Comparison of ENCODE assay signal across 8 mouse cellular contexts in the genomic region with DNA sequence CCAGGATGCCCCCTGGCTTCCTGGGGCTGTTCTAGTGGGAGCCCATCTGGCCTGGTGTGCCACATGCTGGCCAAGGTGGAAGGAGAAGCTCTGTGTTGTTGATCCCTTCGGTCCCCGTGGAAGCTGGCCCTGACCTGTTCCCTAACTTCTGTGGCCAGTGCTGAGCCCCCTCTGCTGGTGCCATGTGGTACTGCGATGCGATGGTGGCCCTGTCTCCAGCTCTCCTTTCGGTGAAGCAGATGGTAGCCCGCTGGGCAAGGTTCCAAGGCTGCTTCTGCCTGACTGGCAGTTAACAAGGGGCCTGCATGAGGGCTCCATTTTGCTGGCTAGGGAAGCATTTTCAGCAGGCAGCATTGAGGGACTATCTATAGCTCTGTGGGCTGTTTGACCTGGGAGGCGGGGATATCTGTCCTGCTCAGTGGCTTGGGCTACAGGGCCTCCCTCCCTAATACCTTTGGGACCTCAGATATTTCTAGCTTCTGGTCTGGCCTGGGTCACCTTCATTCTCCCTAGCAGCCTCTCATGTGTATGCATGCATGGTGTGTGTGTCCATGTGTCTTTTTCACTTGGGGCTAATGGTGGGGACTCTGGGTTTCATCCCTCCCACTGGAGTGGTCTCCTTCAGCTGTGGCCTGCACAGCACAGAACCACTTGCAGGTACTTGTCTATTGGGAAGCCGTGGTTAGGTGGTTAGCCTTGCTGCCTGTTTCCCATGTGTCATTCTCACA. TPM values are rescaled to one million over a fixed set of nuclear protein-coding genes. Genes with fewer than 3 reads are reported as not detected.
DNase-seq lines count a peak whose midpoint lies in the region; ATAC-seq lines count a peak whose summit lies in the region.

No protein-coding gene starts in this region.

- peak; percentile 84 for ATAC-seq in hindbrain, embryonic 13.5 days (ENCODE audit: low FRiP score)

- peaks cover 33% of the 10 kb centered on the region for H3K4me1 ChIP-seq in hindbrain, embryonic 13.5 days (replicated peaks)

- peaks cover 62% of the 10 kb centered on the region for H3K36me3 ChIP-seq in hindbrain, embryonic 13.5 days

- WGBS in hindbrain, embryonic 13.5 days, result 15% methylated on average over 8 of the region's 8 CpGs

- H3K9ac ChIP-seq in hindbrain, embryonic 13.5 days, result no peak overlapping the region

- H3K9me3 ChIP-seq in hindbrain, embryonic 13.5 days, result no peaks in the 10 kb centered on the region

- H3K27ac ChIP-seq in hindbrain, embryonic 13.5 days, result peak overlapping the region; percentile 93

- no peak overlapping the region for H3K4me2 ChIP-seq in hindbrain, embryonic 13.5 days

- no peaks in the 10 kb centered on the region for H3K27me3 ChIP-seq in hindbrain, embryonic 13.5 days

- peak; percentile 96 for DNase-seq in NIH3T3 (ENCODE audit: low read depth)
- DNase-seq in cerebellum, postnatal 10 days, result peak; percentile 100
- peak; percentile 94 to 98 for DNase-seq in frontal cortex, postnatal 14 days (ENCODE audit: low spot score in 2 of 2)
- DNase-seq in layer of hippocampus, postnatal 14 days (ENCODE audit: low spot score in 2 of 2), result peak; percentile 99
- DNase-seq in lung, postnatal 10 days, result peak; percentile 97
- DNase-seq in retina, adult 2 months (ENCODE audit: low read depth, low spot score), result peak; percentile 89
- peak; percentile 89 for DNase-seq in thymus, postnatal 25 days

- H3K4me3 ChIP-seq in hindbrain, embryonic 13.5 days, result no peak overlapping the region

RNA-seq across cellular contexts. Expression of gene Vps37c, which starts 21.0 kb away (rescaled TPM):
- 33.8 and 34.7 TPM in 2 replicates for polyA plus RNA-seq in hindbrain, embryonic 13.5 days (2015; fragmentation: Nextera tagmentation; extraction: Ambion mirVana)
- total RNA-seq in layer of hippocampus, postnatal 14 days (2021), result 10 to 100 TPM; 25.1 to 26.6 TPM

RNA-seq across cellular contexts. Expression of gene Cd5, which starts 29.3 kb away (rescaled TPM):
- 0.21 and 0.35 TPM in 2 replicates for polyA plus RNA-seq in hindbrain, embryonic 13.5 days (2015; fragmentation: Nextera tagmentation; extraction: Ambion mirVana)
- under 1 TPM in 1 of 2 experiments, not detected in 1; 0.19 TPM for total RNA-seq in layer of hippocampus, postnatal 14 days (2021)

RNA-seq across cellular contexts. Expression of gene Pga5, which starts 31.7 kb away (rescaled TPM):
- not detected in 2 replicates for polyA plus RNA-seq in hindbrain, embryonic 13.5 days (2015; fragmentation: Nextera tagmentation; extraction: Ambion mirVana)
- total RNA-seq in layer of hippocampus, postnatal 14 days (2021), result not detected
